In the genomic region with DNA sequence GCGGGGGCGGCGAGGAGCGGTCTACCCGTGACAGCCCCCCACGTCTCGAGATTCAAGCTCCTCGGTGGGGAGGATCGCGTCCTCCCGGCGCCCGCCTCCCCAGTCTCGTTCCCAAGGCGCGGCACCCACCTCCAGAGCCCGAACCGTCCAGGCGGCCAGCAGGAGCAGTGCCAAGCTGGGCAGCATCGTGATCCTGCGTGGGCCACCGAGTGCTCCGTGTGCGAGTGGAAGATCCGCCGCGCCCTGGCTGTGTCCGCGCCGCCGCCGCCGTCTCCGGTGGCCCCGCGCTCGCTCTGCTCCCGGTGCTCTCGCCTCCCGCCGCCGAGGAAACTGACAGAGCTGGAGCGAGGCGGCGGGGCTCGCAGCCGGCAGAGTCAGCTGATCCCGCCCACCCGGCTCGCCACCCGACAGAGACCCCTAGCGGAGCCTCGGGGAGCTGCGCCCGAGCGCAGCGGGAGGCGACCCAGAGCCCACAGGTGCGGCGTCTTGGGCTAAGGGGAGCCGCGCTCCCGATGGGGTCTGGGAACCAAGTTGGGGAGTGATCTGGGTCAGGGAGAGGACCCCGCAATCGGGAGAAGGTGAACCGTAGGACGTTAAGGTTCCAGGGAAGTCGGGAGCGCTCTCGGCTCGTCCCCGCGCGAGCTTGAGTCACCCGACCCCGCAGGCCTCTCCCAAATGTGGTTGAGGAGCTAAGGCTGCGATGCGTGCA, we compare ENCODE assay signal across 8 mouse cellular contexts. TPM values are rescaled to one million over a fixed set of nuclear protein-coding genes. Genes with fewer than 3 reads are reported as not detected.
DNase-seq lines count a peak whose midpoint lies in the region; ATAC-seq and TF ChIP-seq lines count a peak whose summit lies in the region.

Gene App (minus strand): TSS at position 394 of the 709 bp plus-strand sequence.

- H3K27ac ChIP-seq in hindbrain, postnatal 0 days, result peak within 1 kb of the TSS; percentile 96

- peak within 1 kb of the TSS; percentile 59 for H3K4me2 ChIP-seq in hindbrain, postnatal 0 days (ENCODE audit: low read depth, low read length)

- peak; percentile 70 for ATAC-seq in activated CD4-positive, CD25-positive, alpha-beta regulatory T cell, adult 4 months
- peak; percentile 88 for ATAC-seq in common myeloid progenitor, adult 5-6 weeks (replicated peaks; ENCODE audit: low read depth, poor library complexity, severe bottlenecking)
- peak; percentile 88 for ATAC-seq in hindbrain, postnatal 0 days

- under 1% methylated on average over 78 of the region's 78 CpGs for WGBS in hindbrain, postnatal 0 days

- H3K27me3 ChIP-seq in hindbrain, postnatal 0 days (ENCODE audit: insufficient read depth, low read length), result no peaks in the 10 kb centered on the region
- peaks cover 35% of the 10 kb centered on the region for H3K27me3 ChIP-seq in megakaryocyte, embryonic 14.5 days (replicated peaks)

- H3K4me3 ChIP-seq in hindbrain, postnatal 0 days (ENCODE audit: low read length), result peak within 1 kb of the TSS; percentile 99
- H3K4me3 ChIP-seq in megakaryocyte, embryonic 14.5 days (replicated peaks), result peak within 1 kb of the TSS; percentile 95

- H3K9ac ChIP-seq in hindbrain, postnatal 0 days (replicated peaks; ENCODE audit: low read length), result peak within 1 kb of the TSS; percentile 98

- TF ChIP-seq CTCF in hindbrain, postnatal 0 days (IDR thresholded peaks at IDR 0.05; ENCODE audit: low read depth), result peak; percentile 74

- no peaks in the 10 kb centered on the region for H3K9me3 ChIP-seq in hindbrain, postnatal 0 days (ENCODE audit: low read length)
- peaks cover 7% of the 10 kb centered on the region; the same call in 1 of the 2 replicates for H3K9me3 ChIP-seq in megakaryocyte, embryonic 14.5 days

- no peaks in the 10 kb centered on the region for H3K36me3 ChIP-seq in hindbrain, postnatal 0 days (ENCODE audit: insufficient read depth, low read length)
- H3K36me3 ChIP-seq in megakaryocyte, embryonic 14.5 days (replicated peaks; ENCODE audit: low read length), result no peaks in the 10 kb centered on the region

- peak; percentile 78 to 79 for DNase-seq in gastrocnemius, adult 8-10 months (ENCODE audit: low spot score in 2 of 2)
- peak; percentile 93 for DNase-seq in hindbrain, postnatal 0 days (ENCODE audit: low spot score)
- DNase-seq in left cerebral cortex, adult 9 months (ENCODE audit: low spot score in 2 of 2), result peak; percentile 68 to 90
- DNase-seq in right cerebral cortex, postnatal 10 days (ENCODE audit: low spot score in 2 of 2), result peak; percentile 93 to 95
- DNase-seq in urinary bladder, postnatal 14 days (ENCODE audit: low spot score), result peak; percentile 93

- H3K4me1 ChIP-seq in hindbrain, postnatal 0 days (ENCODE audit: insufficient read depth, low read length), result 0 out of 2 replicates have a peak, but pooled peaks cover 3% of the 10 kb centered on the region
- peaks cover 17% of the 10 kb centered on the region for H3K4me1 ChIP-seq in megakaryocyte, embryonic 14.5 days

RNA-seq across cellular contexts. Expression of gene App, which starts in this region (rescaled TPM):
- under 1 TPM; 0.07 to 0.22 TPM for polyA plus RNA-seq in activated CD4-positive, CD25-positive, alpha-beta regulatory T cell, adult 4 months (2017; shearing (Covaris generic))
- 15.4 and 16.1 TPM in 2 replicates for total RNA-seq in common myeloid progenitor, adult 5-6 weeks (2017)
- 10 to 100 TPM; 55.2 to 84.5 (median 64.2) TPM for total RNA-seq in gastrocnemius, adult 8-10 months (2022)
- 526 and 585 TPM in 2 replicates for total RNA-seq in hindbrain, postnatal 0 days (2014; rRNA removed)
- polyA plus RNA-seq in hindbrain, postnatal 0 days (2015; fragmentation: Nextera tagmentation; extraction: Ambion mirVana), result 487 and 498 TPM in 2 replicates
- 2.5 and 8.9 TPM in 2 replicates for polyA plus RNA-seq in megakaryocyte, embryonic 14.5 days (2012; ENCODE audit: insufficient read depth, low replicate concordance)

Comparison
In these comparisons a context has a peak if more than half of its experiments do, and no peak if none do; other contexts are left out.
1. Peak in every context shown above with its lines: DNase-seq, ATAC-seq, H3K4me3 ChIP-seq and H3K27ac ChIP-seq.
2. RNA of gene App (polyA plus RNA-seq): 487 to 498 TPM in hindbrain, postnatal 0 days; 2.5 to 8.9 TPM in megakaryocyte, embryonic 14.5 days and 0.07 to 0.22 TPM in activated CD4-positive, CD25-positive, alpha-beta regulatory T cell, adult 4 months; every median in the first group is over 10 times any median in the second.
3. Peak in ATAC-seq in activated CD4-positive, CD25-positive, alpha-beta regulatory T cell, adult 4 months; RNA of the gene not detected or under 1 TPM.